ENCODE assay signal across 1 mouse cellular context in the genomic region with DNA sequence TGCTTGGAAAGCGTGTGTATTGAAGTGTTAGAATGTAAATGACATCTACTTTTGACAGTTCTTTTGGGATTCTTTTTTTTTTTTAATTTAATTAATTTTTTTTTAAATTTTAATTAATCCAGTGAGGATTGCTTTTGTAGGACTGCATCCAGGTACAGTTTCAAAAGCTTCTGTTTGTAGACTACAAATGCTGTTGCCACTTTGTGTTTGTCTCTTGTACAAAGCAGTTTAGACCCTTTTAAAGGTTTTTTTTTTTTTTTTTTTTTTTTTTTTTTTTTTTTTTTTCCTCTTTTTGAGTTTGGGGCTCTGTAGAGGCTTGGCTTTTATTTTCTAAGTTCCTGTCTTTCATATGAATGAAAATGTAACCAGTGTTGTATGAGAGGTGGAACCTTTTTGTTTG.
A peak's percentile ranks its signal among the peaks of the same experiment; 100 is the strongest.
TF ChIP-seq lines count a peak whose summit lies in the region.

No protein-coding gene starts in this region.

TF ChIP-seq in MEL, 35 proteins besides CTCF, POLR2A, EP300 and RAD21:
- TF ChIP-seq ZNF384 (IDR thresholded peaks at IDR 0.05; ENCODE audit: low read depth, low read length) (peak; percentile 81), SIN3A (IDR thresholded peaks at IDR 0.05; ENCODE audit: low read length) (no peak), NRF1 (IDR thresholded peaks at IDR 0.05; ENCODE audit: insufficient read depth, low read depth, low read length, poor library complexity, severe bottlenecking) (no peak)
